14 mouse cellular contexts compared by ENCODE assay signal in genomic region chr8:95738596-95738995, GRCm38 (mm10). TPM values are rescaled to one million over a fixed set of nuclear protein-coding genes. Genes with fewer than 3 reads are reported as not detected.
DNase-seq lines count a peak whose midpoint lies in the region; ATAC-seq lines count a peak whose summit lies in the region.
"Had no signal": no experiment of that assay in that cellular context is flagged by ENCODE, and none has a peak within 500 bp of the region (broad histone marks: within the 10 kb centered on the region; RNA-seq: fewer than 3 reads in every experiment).

No protein-coding gene starts in this region.

- no peak overlapping the region for H3K9ac ChIP-seq in embryonic facial prominence, embryonic 11.5 days (replicated peaks; ENCODE audit: low read length)
- H3K9ac ChIP-seq: embryonic facial prominence, embryonic 15.5 days; kidney, embryonic 15.5 days; limb, embryonic 12.5 days; stomach, embryonic 15.5 days had no signal

- H3K36me3 ChIP-seq in embryonic facial prominence, embryonic 11.5 days (replicated peaks; ENCODE audit: control insufficient read depth, insufficient read depth, low read depth, low read length): peaks cover 13% of the 10 kb centered on the region
- H3K36me3 ChIP-seq in embryonic facial prominence, embryonic 10.5 days (replicated peaks): peaks cover 100% of the 10 kb centered on the region

- H3K4me2 ChIP-seq in embryonic facial prominence, embryonic 11.5 days (ENCODE audit: low read depth, low read length): no peak overlapping the region
- H3K4me2 ChIP-seq: embryonic facial prominence, embryonic 15.5 days; kidney, embryonic 15.5 days; limb, embryonic 12.5 days; stomach, embryonic 15.5 days had no signal

- H3K27me3 ChIP-seq in embryonic facial prominence, embryonic 11.5 days (ENCODE audit: control insufficient read depth, insufficient read depth, low read length): no peaks in the 10 kb centered on the region
- no peaks in the 10 kb centered on the region for H3K27me3 ChIP-seq in embryonic facial prominence, embryonic 10.5 days (replicated peaks; ENCODE audit: low read depth, poor library complexity, severe bottlenecking)
- H3K27me3 ChIP-seq: embryonic facial prominence, embryonic 15.5 days; kidney, embryonic 15.5 days; limb, embryonic 12.5 days; stomach, embryonic 15.5 days had no signal

- no peaks in the 10 kb centered on the region for H3K4me1 ChIP-seq in embryonic facial prominence, embryonic 11.5 days (ENCODE audit: control insufficient read depth, insufficient read depth, low read length)
- no peaks in the 10 kb centered on the region for H3K4me1 ChIP-seq in embryonic facial prominence, embryonic 10.5 days
- H3K4me1 ChIP-seq: embryonic facial prominence, embryonic 15.5 days; kidney, embryonic 15.5 days; limb, embryonic 12.5 days; stomach, embryonic 15.5 days had no signal

- DNase-seq in embryonic facial prominence, embryonic 11.5 days (ENCODE audit: low spot score): peak; percentile 39
- DNase-seq in embryonic facial prominence, embryonic 10.5 days (ENCODE audit: low spot score): no peak
- DNase-seq in kidney, postnatal 36 days: peak; percentile 11 to 19
- DNase-seq in kidney, adult 18-20 months: no peak
- DNase-seq in 3T3-L1 (ENCODE audit: low read depth, low spot score): peak; percentile 52
- peak; percentile 40 for DNase-seq in adipocyte (ENCODE audit: low spot score)
- DNase-seq in spleen, postnatal 36 days (ENCODE audit: low spot score in 2 of 2): no peak
- DNase-seq in gastrocnemius, adult 8-10 months (ENCODE audit: low spot score in 2 of 2): no peak
- DNase-seq: lung, postnatal 36 days had no signal

- no peak overlapping the region for H3K27ac ChIP-seq in embryonic facial prominence, embryonic 11.5 days (replicated peaks; ENCODE audit: low read depth, low read length)
- H3K27ac ChIP-seq in embryonic facial prominence, embryonic 10.5 days (replicated peaks): no peak overlapping the region
- H3K27ac ChIP-seq: embryonic facial prominence, embryonic 15.5 days; kidney, embryonic 15.5 days; limb, embryonic 12.5 days; stomach, embryonic 15.5 days had no signal

- WGBS in embryonic facial prominence, embryonic 11.5 days: 86% methylated on average over 7 of the region's 7 CpGs
- WGBS in embryonic facial prominence, embryonic 10.5 days: 80% methylated on average over 7 of the region's 7 CpGs

- no peak for ATAC-seq in embryonic facial prominence, embryonic 11.5 days (replicated peaks; ENCODE audit: insufficient number of reproducible peaks, low FRiP score, low TSS enrichment, low read depth)

- no peak overlapping the region for H3K4me3 ChIP-seq in embryonic facial prominence, embryonic 11.5 days (ENCODE audit: low read depth, low read length)
- H3K4me3 ChIP-seq in embryonic facial prominence, embryonic 10.5 days: no peak overlapping the region
- H3K4me3 ChIP-seq: embryonic facial prominence, embryonic 15.5 days; kidney, embryonic 15.5 days; limb, embryonic 12.5 days; myocyte; stomach, embryonic 15.5 days had no signal

- H3K9me3 ChIP-seq in embryonic facial prominence, embryonic 11.5 days (replicated peaks; ENCODE audit: control insufficient read depth, low read length): no peaks in the 10 kb centered on the region
- H3K9me3 ChIP-seq in embryonic facial prominence, embryonic 10.5 days: no peaks in the 10 kb centered on the region
- H3K9me3 ChIP-seq: embryonic facial prominence, embryonic 15.5 days; kidney, embryonic 15.5 days; limb, embryonic 12.5 days; stomach, embryonic 15.5 days had no signal

RNA-seq across cellular contexts. Expression of gene Setd6, which starts 22.9 kb away (rescaled TPM):
- polyA plus RNA-seq in embryonic facial prominence, embryonic 11.5 days (2014; fragmentation: Nextera tagmentation; extraction: Ambion mirVana): 20.1 and 21.0 TPM in 2 replicates
- polyA plus RNA-seq in embryonic facial prominence, embryonic 10.5 days (2016; fragmentation: Nextera tagmentation; extraction: Ambion mirVana): 19.9 and 21.0 TPM in 2 replicates
- total RNA-seq in gastrocnemius, adult 8-10 months (2022): 10 to 100 TPM; 14.2 to 15.5 (median 14.9) TPM

Comparison
In these comparisons a context has a peak if more than half of its experiments do, and no peak if none do; other contexts are left out.
1. DNase-seq: peak in embryonic facial prominence, embryonic 11.5 days (single experiment), kidney, postnatal 36 days (2 of 2), 3T3-L1 (single experiment) and adipocyte (single experiment); none in embryonic facial prominence, embryonic 10.5 days (single experiment), kidney, adult 18-20 months (single experiment), spleen, postnatal 36 days (0 of 2) and gastrocnemius, adult 8-10 months (0 of 2).